Mouse (Mus musculus): ENCODE results near the gene Dlgap5. TPM values are rescaled to one million over a fixed set of nuclear protein-coding genes. Genes with fewer than 3 reads are reported as not detected.
"Not testable (repeated sequence)": the region's sequence is repeated elsewhere in the genome, so short reads cannot be mapped to it uniquely, and the experiment has no call there.

Gene Dlgap5
- 4.8 and 5.0 TPM in 2 replicates for polyA plus RNA-seq (2012; rRNA removed)

- peak; percentile 89 for DNase-seq (ENCODE audit: low read depth, low spot score)
- WGBS, result 1% methylated on average over 36 of the region's 36 CpGs
Measured at GRCm38 (mm10) chr14:47417775-47418665, at the start of gene Dlgap5. TSS of gene Dlgap5 (minus strand) at chr14:47418407.

GRCm38 (mm10) chr14:47465468-47466175 lies 47.4 kb upstream of the Dlgap5 start:
- WGBS, result 43% methylated on average over 7 of the region's 7 CpGs
- no peak for DNase-seq (ENCODE audit: low read depth, low spot score)

GRCm38 (mm10) chr14:47464426-47464825 lies 46.2 kb upstream of the Dlgap5 start:
- no peak for DNase-seq (ENCODE audit: low read depth, low spot score)
- 84% methylated on average over 10 of the region's 10 CpGs for WGBS

GRCm38 (mm10) chr14:47462877-47463460 lies 44.8 kb upstream of the Dlgap5 start:
- WGBS, result 76% methylated on average over 9 of the region's 9 CpGs
- DNase-seq (ENCODE audit: low read depth, low spot score), result no peak

GRCm38 (mm10) chr14:47462453-47462852 lies 44.2 kb upstream of the Dlgap5 start:
- WGBS, result 31% methylated on average over 4 of the region's 4 CpGs
- no peak for DNase-seq (ENCODE audit: low read depth, low spot score)

GRCm38 (mm10) chr14:47461997-47462396 lies 43.8 kb upstream of the Dlgap5 start:
- no peak for DNase-seq (ENCODE audit: low read depth, low spot score)
- 85% methylated on average over 8 of the region's 8 CpGs for WGBS

- 82% methylated on average over 4 of the region's 4 CpGs for WGBS
- DNase-seq (ENCODE audit: low read depth, low spot score), result no peak
Measured at GRCm38 (mm10) chr14:47459556-47459955, 41.3 kb upstream of the Dlgap5 start.

- not testable (repeated sequence) for DNase-seq (ENCODE audit: low read depth, low spot score)
Measured at GRCm38 (mm10) chr14:47450121-47450520, 31.9 kb upstream of the Dlgap5 start, which contains the start of gene Fbxo34. TSS of gene Fbxo34 (plus strand) at chr14:47450421.

GRCm38 (mm10) chr14:47445331-47446095 lies 27.3 kb upstream of the Dlgap5 start:
- 57% methylated on average over 9 of the region's 9 CpGs for WGBS
- no peak for DNase-seq (ENCODE audit: low read depth, low spot score)

More at GRCm38 (mm10) chr14:47450121-47450520, 31.9 kb upstream of the Dlgap5 start, which contains the start of gene Fbxo34:
- WGBS, result 85% methylated on average over 3 of the region's 5 CpGs

GRCm38 (mm10) chr14:47444907-47445306 lies 26.7 kb upstream of the Dlgap5 start:
- no peak for DNase-seq (ENCODE audit: low read depth, low spot score)
- 60% methylated on average over 2 of the region's 2 CpGs for WGBS

GRCm38 (mm10) chr14:47438947-47439346 lies 20.7 kb upstream of the Dlgap5 start:
- DNase-seq (ENCODE audit: low read depth, low spot score), result no peak
- 67% methylated on average over 3 of the region's 3 CpGs for WGBS

- no peak for DNase-seq (ENCODE audit: low read depth, low spot score)
Measured at GRCm38 (mm10) chr14:47432987-47433386, 14.8 kb upstream of the Dlgap5 start.

GRCm38 (mm10) chr14:47422466-47422865 lies 4.3 kb upstream of the Dlgap5 start:
- no peak for DNase-seq (ENCODE audit: low read depth, low spot score)
- 62% methylated on average over 4 of the region's 4 CpGs for WGBS

- no peak for DNase-seq (ENCODE audit: low read depth, low spot score)
- WGBS, result 37% methylated on average over 2 of the region's 2 CpGs
Measured at GRCm38 (mm10) chr14:47421606-47422005, 3.4 kb upstream of the Dlgap5 start.

GRCm38 (mm10) chr14:47419723-47420276 lies 1.6 kb upstream of the Dlgap5 start:
- no peak for DNase-seq (ENCODE audit: low read depth, low spot score)
- 94% methylated on average over 24 of the region's 24 CpGs for WGBS

GRCm38 (mm10) chr14:47419034-47419625 lies 923 bp upstream of the Dlgap5 start:
- 86% methylated on average over 9 of the region's 9 CpGs for WGBS
- no peak for DNase-seq (ENCODE audit: low read depth, low spot score)

- DNase-seq (ENCODE audit: low read depth, low spot score), result no peak
- 26% methylated on average over 5 of the region's 5 CpGs for WGBS
Measured at GRCm38 (mm10) chr14:47418666-47418991, 422 bp upstream of the Dlgap5 start.

GRCm38 (mm10) chr14:47417346-47417745 lies 861 bp downstream of the Dlgap5 start:
- WGBS, result 16% methylated on average over 3 of the region's 3 CpGs
- no peak for DNase-seq (ENCODE audit: low read depth, low spot score)

GRCm38 (mm10) chr14:47406000-47406399 lies 12.2 kb downstream of the Dlgap5 start:
- no peak for DNase-seq (ENCODE audit: low read depth, low spot score)
- 77% methylated on average over 9 of the region's 9 CpGs for WGBS
